Comparison of ENCODE assay signal across 8 mouse cellular contexts in genomic region chr7:141464603-141465201, GRCm38 (mm10). TPM values are rescaled to one million over a fixed set of nuclear protein-coding genes. Genes with fewer than 3 reads are reported as not detected.
DNase-seq lines count a peak whose midpoint lies in the region; ATAC-seq and TF ChIP-seq lines count a peak whose summit lies in the region.

No protein-coding gene starts in this region.

- no peak for TF ChIP-seq POLR2A in liver, adult 2 months (IDR thresholded peaks at IDR 0.05; ENCODE audit: extremely low read depth, insufficient read depth, low read length)

- peak overlapping the region; percentile 48 for H3K4me3 ChIP-seq in liver, adult 2 months (ENCODE audit: insufficient read depth, low read depth, low read length)
- H3K4me3 ChIP-seq in embryonic facial prominence, embryonic 15.5 days (replicated peaks), result peak overlapping the region; percentile 27
- peak overlapping the region; percentile 11; the same call in 1 of the 2 replicates for H3K4me3 ChIP-seq in hindbrain, postnatal 0 days (ENCODE audit: low read length)
- peak overlapping the region; percentile 19; the same call in 1 of the 2 replicates for H3K4me3 ChIP-seq in liver, embryonic 16.5 days (ENCODE audit: low read depth, low read length)
- peak overlapping the region; percentile 16 for H3K4me3 ChIP-seq in neural tube, embryonic 15.5 days (replicated peaks)

- WGBS in liver, adult 2 months, result 30% methylated on average over 38 of the region's 38 CpGs
- WGBS in embryonic facial prominence, embryonic 15.5 days, result 10% methylated on average over 38 of the region's 38 CpGs
- 5% methylated on average over 38 of the region's 38 CpGs for WGBS in hindbrain, postnatal 0 days
- 10% methylated on average over 38 of the region's 38 CpGs for WGBS in liver, embryonic 16.5 days (ENCODE audit: insufficient replicate concordance)
- WGBS in neural tube, embryonic 15.5 days, result 5% methylated on average over 38 of the region's 38 CpGs

- H3K4me1 ChIP-seq in liver, adult 2 months (ENCODE audit: control insufficient read depth, insufficient read depth, low read length), result peaks cover 18% of the 10 kb centered on the region
- H3K4me1 ChIP-seq in embryonic facial prominence, embryonic 15.5 days, result peaks cover 59% of the 10 kb centered on the region
- H3K4me1 ChIP-seq in hindbrain, postnatal 0 days (ENCODE audit: insufficient read depth, low read length), result peaks cover 19% of the 10 kb centered on the region; the same call in 1 of the 2 replicates
- H3K4me1 ChIP-seq in liver, embryonic 16.5 days (ENCODE audit: control insufficient read depth, low read depth, low read length), result peaks cover 37% of the 10 kb centered on the region
- peaks cover 51% of the 10 kb centered on the region for H3K4me1 ChIP-seq in neural tube, embryonic 15.5 days

- peaks cover 2% of the 10 kb centered on the region; the same call in 1 of the 2 replicates for H3K36me3 ChIP-seq in liver, adult 2 months (ENCODE audit: control insufficient read depth, insufficient read depth, low read length)
- 0 out of 2 replicates have a peak, but pooled peaks cover 3% of the 10 kb centered on the region for H3K36me3 ChIP-seq in embryonic facial prominence, embryonic 15.5 days
- 0 out of 2 replicates have a peak, but pooled peaks cover 1% of the 10 kb centered on the region for H3K36me3 ChIP-seq in hindbrain, postnatal 0 days (ENCODE audit: insufficient read depth, low read length)
- no peaks in the 10 kb centered on the region for H3K36me3 ChIP-seq in liver, embryonic 16.5 days (ENCODE audit: control insufficient read depth, insufficient read depth)
- peaks cover 5% of the 10 kb centered on the region for H3K36me3 ChIP-seq in neural tube, embryonic 15.5 days

- peak overlapping the region; percentile 38 for H3K27ac ChIP-seq in liver, adult 2 months (replicated peaks; ENCODE audit: insufficient read depth, low read depth, low read length)
- 0 out of 2 replicates have a peak overlapping the region, but pooled peaks have one; percentile 5 for H3K27ac ChIP-seq in embryonic facial prominence, embryonic 15.5 days (replicated peaks)
- no peak overlapping the region for H3K27ac ChIP-seq in hindbrain, postnatal 0 days
- no peak overlapping the region for H3K27ac ChIP-seq in liver, embryonic 16.5 days (ENCODE audit: low read length)
- H3K27ac ChIP-seq in neural tube, embryonic 15.5 days (replicated peaks), result no peak overlapping the region

- H3K27me3 ChIP-seq in liver, adult 2 months (ENCODE audit: control insufficient read depth, insufficient read depth, low read length), result no peaks in the 10 kb centered on the region
- peaks cover 63% of the 10 kb centered on the region for H3K27me3 ChIP-seq in embryonic facial prominence, embryonic 15.5 days
- H3K27me3 ChIP-seq in hindbrain, postnatal 0 days (ENCODE audit: insufficient read depth, low read length), result peaks cover 29% of the 10 kb centered on the region
- peaks cover 66% of the 10 kb centered on the region for H3K27me3 ChIP-seq in liver, embryonic 16.5 days (ENCODE audit: control insufficient read depth, insufficient read depth, low read depth, low read length)
- peaks cover 71% of the 10 kb centered on the region for H3K27me3 ChIP-seq in neural tube, embryonic 15.5 days (replicated peaks)

- no peaks in the 10 kb centered on the region for H3K79me2 ChIP-seq in liver, adult 2 months (ENCODE audit: control insufficient read depth, insufficient read depth, low read length)

- no peak for ATAC-seq in embryonic facial prominence, embryonic 15.5 days (ENCODE audit: insufficient number of reproducible peaks, low FRiP score, low TSS enrichment, low read depth)
- ATAC-seq in hindbrain, postnatal 0 days, result no peak
- no peak for ATAC-seq in liver, embryonic 16.5 days (ENCODE audit: low read depth)
- ATAC-seq in neural tube, embryonic 15.5 days (ENCODE audit: low FRiP score), result no peak
- ATAC-seq in monocyte, adult 5-6 weeks (replicated peaks; ENCODE audit: insufficient number of reproducible peaks, low FRiP score, low TSS enrichment, poor library complexity, severe bottlenecking), result no peak

- H3K9me3 ChIP-seq in embryonic facial prominence, embryonic 15.5 days (replicated peaks), result no peaks in the 10 kb centered on the region
- H3K9me3 ChIP-seq in hindbrain, postnatal 0 days (ENCODE audit: low read length), result no peaks in the 10 kb centered on the region
- H3K9me3 ChIP-seq in liver, embryonic 16.5 days (replicated peaks; ENCODE audit: control insufficient read depth, low read length), result no peaks in the 10 kb centered on the region
- no peaks in the 10 kb centered on the region for H3K9me3 ChIP-seq in neural tube, embryonic 15.5 days (replicated peaks)

- DNase-seq in liver, adult 2 months (ENCODE audit: extremely low read depth, low read depth, low spot score), result no peak
- DNase-seq in liver, result no peak
- no peak for DNase-seq in hindbrain, postnatal 0 days (ENCODE audit: low spot score)
- DNase-seq in left cerebral cortex, postnatal 4 days, result no peak

- intact Hi-C loops in left cerebral cortex, postnatal 4 days (cut with DNase I), result no loop called here

- H3K4me2 ChIP-seq in embryonic facial prominence, embryonic 15.5 days (replicated peaks), result peak overlapping the region; percentile 43
- H3K4me2 ChIP-seq in hindbrain, postnatal 0 days (ENCODE audit: low read depth, low read length), result peak overlapping the region; percentile 32
- peak overlapping the region; percentile 4; the same call in 1 of the 2 replicates for H3K4me2 ChIP-seq in liver, embryonic 16.5 days (ENCODE audit: low read depth, low read length)
- peak overlapping the region; percentile 46 for H3K4me2 ChIP-seq in neural tube, embryonic 15.5 days

- peak overlapping the region; percentile 39 for H3K9ac ChIP-seq in liver, adult 2 months (ENCODE audit: low read depth, low read length)
- no peak overlapping the region for H3K9ac ChIP-seq in embryonic facial prominence, embryonic 15.5 days
- H3K9ac ChIP-seq in hindbrain, postnatal 0 days (replicated peaks; ENCODE audit: low read length), result no peak overlapping the region
- peak overlapping the region; percentile 11; the same call in 1 of the 2 replicates for H3K9ac ChIP-seq in liver, embryonic 16.5 days (ENCODE audit: low read depth, low read length)
- no peak overlapping the region for H3K9ac ChIP-seq in neural tube, embryonic 15.5 days (replicated peaks)

- TF ChIP-seq CTCF in liver, adult 2 months (IDR thresholded peaks at IDR 0.05; ENCODE audit: low read depth, low read length), result no peak
- no peak for TF ChIP-seq CTCF in hindbrain, postnatal 0 days (IDR thresholded peaks at IDR 0.05; ENCODE audit: low read depth)

RNA-seq across cellular contexts. Expression of gene Cd151, which starts 2.5 kb away (rescaled TPM):
- 51.9 and 52.7 TPM in 2 replicates for total RNA-seq in liver, adult 2 months (2014; rRNA removed)
- polyA plus RNA-seq in liver, adult 2 months (2012; rRNA removed), result 92.8 and 103 TPM in 2 replicates
- 23.9 and 26.5 TPM in 2 replicates for polyA plus RNA-seq in embryonic facial prominence, embryonic 15.5 days (2015; fragmentation: Nextera tagmentation; extraction: Ambion mirVana)
- total RNA-seq in hindbrain, postnatal 0 days (2014; rRNA removed), result 62.6 and 79.4 TPM in 2 replicates
- 16.1 and 18.5 TPM in 2 replicates for polyA plus RNA-seq in hindbrain, postnatal 0 days (2015; fragmentation: Nextera tagmentation; extraction: Ambion mirVana)
- 5.3 and 6.9 TPM in 2 replicates for polyA plus RNA-seq in liver, embryonic 16.5 days (2015; fragmentation: Nextera tagmentation; extraction: Ambion mirVana)
- polyA plus RNA-seq in neural tube, embryonic 15.5 days (2015; fragmentation: Nextera tagmentation; extraction: Ambion mirVana), result 23.7 and 25.1 TPM in 2 replicates
- total RNA-seq in left cerebral cortex, postnatal 4 days (2021), result 10 to 100 TPM; 46.7 to 50.6 TPM
- total RNA-seq in monocyte, adult 5-6 weeks (2017), result 17.8 to 40.8 TPM (median 20.7 TPM) in 3 replicates

RNA-seq across cellular contexts. Expression of gene Cracr2b, which starts 3.8 kb away (rescaled TPM):
- 3.7 and 4.3 TPM in 2 replicates for total RNA-seq in liver, adult 2 months (2014; rRNA removed)
- polyA plus RNA-seq in liver, adult 2 months (2012; rRNA removed), result 4.7 and 8.7 TPM in 2 replicates
- polyA plus RNA-seq in embryonic facial prominence, embryonic 15.5 days (2015; fragmentation: Nextera tagmentation; extraction: Ambion mirVana), result 21.6 and 26.9 TPM in 2 replicates
- total RNA-seq in hindbrain, postnatal 0 days (2014; rRNA removed), result 2.1 and 5.0 TPM in 2 replicates
- polyA plus RNA-seq in hindbrain, postnatal 0 days (2015; fragmentation: Nextera tagmentation; extraction: Ambion mirVana), result 6.7 and 9.1 TPM in 2 replicates
- 3.7 and 4.8 TPM in 2 replicates for polyA plus RNA-seq in liver, embryonic 16.5 days (2015; fragmentation: Nextera tagmentation; extraction: Ambion mirVana)
- polyA plus RNA-seq in neural tube, embryonic 15.5 days (2015; fragmentation: Nextera tagmentation; extraction: Ambion mirVana), result 7.1 and 9.6 TPM in 2 replicates
- total RNA-seq in left cerebral cortex, postnatal 4 days (2021), result 1 to 10 TPM; 4.4 to 4.9 TPM
- not detected in 3 replicates for total RNA-seq in monocyte, adult 5-6 weeks (2017)

RNA-seq across cellular contexts. Expression of gene Pnpla2, which starts 9.7 kb away (rescaled TPM):
- total RNA-seq in liver, adult 2 months (2014; rRNA removed), result 22.6 and 31.7 TPM in 2 replicates
- polyA plus RNA-seq in liver, adult 2 months (2012; rRNA removed), result 83.7 and 84.8 TPM in 2 replicates
- 22.2 and 27.9 TPM in 2 replicates for polyA plus RNA-seq in embryonic facial prominence, embryonic 15.5 days (2015; fragmentation: Nextera tagmentation; extraction: Ambion mirVana)
- total RNA-seq in hindbrain, postnatal 0 days (2014; rRNA removed), result 8.5 and 10.0 TPM in 2 replicates
- 20.0 and 22.4 TPM in 2 replicates for polyA plus RNA-seq in hindbrain, postnatal 0 days (2015; fragmentation: Nextera tagmentation; extraction: Ambion mirVana)
- polyA plus RNA-seq in liver, embryonic 16.5 days (2015; fragmentation: Nextera tagmentation; extraction: Ambion mirVana), result 14.9 and 15.5 TPM in 2 replicates
- 17.2 and 25.7 TPM in 2 replicates for polyA plus RNA-seq in neural tube, embryonic 15.5 days (2015; fragmentation: Nextera tagmentation; extraction: Ambion mirVana)
- total RNA-seq in left cerebral cortex, postnatal 4 days (2021), result 10 to 100 TPM; 13.9 to 16.0 TPM
- total RNA-seq in monocyte, adult 5-6 weeks (2017), result 19.7 to 28.0 TPM (median 25.4 TPM) in 3 replicates

RNA-seq across cellular contexts. Expression of gene Polr2l, which starts 10.2 kb away (rescaled TPM):
- 41.1 and 43.3 TPM in 2 replicates for total RNA-seq in liver, adult 2 months (2014; rRNA removed)
- 42.8 and 45.7 TPM in 2 replicates for polyA plus RNA-seq in liver, adult 2 months (2012; rRNA removed)
- polyA plus RNA-seq in embryonic facial prominence, embryonic 15.5 days (2015; fragmentation: Nextera tagmentation; extraction: Ambion mirVana), result 63.9 and 66.4 TPM in 2 replicates
- total RNA-seq in hindbrain, postnatal 0 days (2014; rRNA removed), result 25.5 and 46.1 TPM in 2 replicates
- 75.9 and 81.6 TPM in 2 replicates for polyA plus RNA-seq in hindbrain, postnatal 0 days (2015; fragmentation: Nextera tagmentation; extraction: Ambion mirVana)
- 36.4 and 39.2 TPM in 2 replicates for polyA plus RNA-seq in liver, embryonic 16.5 days (2015; fragmentation: Nextera tagmentation; extraction: Ambion mirVana)
- 85.3 and 89.8 TPM in 2 replicates for polyA plus RNA-seq in neural tube, embryonic 15.5 days (2015; fragmentation: Nextera tagmentation; extraction: Ambion mirVana)
- total RNA-seq in left cerebral cortex, postnatal 4 days (2021), result 10 to 100 TPM; 38.5 to 40.1 TPM
- 14.0 to 22.2 TPM (median 14.6 TPM) in 3 replicates for total RNA-seq in monocyte, adult 5-6 weeks (2017)

RNA-seq across cellular contexts. Expression of gene Tspan4, which starts 10.3 kb away (rescaled TPM):
- total RNA-seq in liver, adult 2 months (2014; rRNA removed), result 66.9 and 67.1 TPM in 2 replicates
- 78.1 and 135 TPM in 2 replicates for polyA plus RNA-seq in liver, adult 2 months (2012; rRNA removed)
- polyA plus RNA-seq in embryonic facial prominence, embryonic 15.5 days (2015; fragmentation: Nextera tagmentation; extraction: Ambion mirVana), result 60.8 and 67.9 TPM in 2 replicates
- total RNA-seq in hindbrain, postnatal 0 days (2014; rRNA removed), result 101 and 119 TPM in 2 replicates
- 78.2 and 83.9 TPM in 2 replicates for polyA plus RNA-seq in hindbrain, postnatal 0 days (2015; fragmentation: Nextera tagmentation; extraction: Ambion mirVana)
- polyA plus RNA-seq in liver, embryonic 16.5 days (2015; fragmentation: Nextera tagmentation; extraction: Ambion mirVana), result 46.1 and 47.2 TPM in 2 replicates
- polyA plus RNA-seq in neural tube, embryonic 15.5 days (2015; fragmentation: Nextera tagmentation; extraction: Ambion mirVana), result 73.0 and 77.3 TPM in 2 replicates
- 10 to 100 TPM; 33.5 to 35.9 TPM for total RNA-seq in left cerebral cortex, postnatal 4 days (2021)
- 0.95 TPM in 1 of 3 replicates, not detected in the others for total RNA-seq in monocyte, adult 5-6 weeks (2017)

Comparison
In these comparisons a context has a peak if more than half of its experiments do, and no peak if none do; other contexts are left out.
1. H3K27ac ChIP-seq: peak in liver, adult 2 months (single experiment) and embryonic facial prominence, embryonic 15.5 days (single experiment); none in hindbrain, postnatal 0 days (single experiment), liver, embryonic 16.5 days (single experiment) and neural tube, embryonic 15.5 days (single experiment).
2. H3K9ac ChIP-seq: peak in liver, adult 2 months (single experiment) and liver, embryonic 16.5 days (single experiment); none in embryonic facial prominence, embryonic 15.5 days (single experiment), hindbrain, postnatal 0 days (single experiment) and neural tube, embryonic 15.5 days (single experiment).
3. Peak in every context shown above with its lines, with median percentiles within 50 percentile points of each other: H3K4me3 ChIP-seq and H3K4me2 ChIP-seq.